Mouse (Mus musculus): Measurements from ENCODE around the gene Tcp11l1. TPM values are rescaled to one million over a fixed set of nuclear protein-coding genes. Genes with fewer than 3 reads are reported as not detected.
A peak's percentile ranks its signal among the peaks of the same experiment; 100 is the strongest.

The Tcp11l1 gene
- polyA plus RNA-seq, 1 experiment from 2014 or later = 37.8 TPM

GRCm38 (mm10) chr2:104717231-104717735, 5.3 kb upstream of the Tcp11l1 start:
- no peak overlapping the region for H3K9ac ChIP-seq (ENCODE audit: low read depth, low read length)
- H3K4me2 ChIP-seq (ENCODE audit: low read length) = no peak overlapping the region
- WGBS = 77% methylated on average over 2 of the region's 2 CpGs
- no peak for TF ChIP-seq CTCF (IDR thresholded peaks at IDR 0.05; ENCODE audit: low read depth)
- ATAC-seq (replicated peaks; ENCODE audit: low FRiP score, low read depth) (no peak), DNase-seq (ENCODE audit: low spot score) (no peak)
- H3K36me3 ChIP-seq (ENCODE audit: insufficient read depth, low read length) = no peaks in the 10 kb centered on the region
- no peak overlapping the region for H3K4me3 ChIP-seq (replicated peaks; ENCODE audit: low read depth, low read length)
- H3K4me1 ChIP-seq (replicated peaks; ENCODE audit: insufficient read depth, low read length) = no peaks in the 10 kb centered on the region
- H3K27ac ChIP-seq = no peak overlapping the region
- no peaks in the 10 kb centered on the region for H3K9me3 ChIP-seq (replicated peaks; ENCODE audit: low read length)
- H3K27me3 ChIP-seq (ENCODE audit: insufficient read depth, low read length) = no peaks in the 10 kb centered on the region

DNA sequence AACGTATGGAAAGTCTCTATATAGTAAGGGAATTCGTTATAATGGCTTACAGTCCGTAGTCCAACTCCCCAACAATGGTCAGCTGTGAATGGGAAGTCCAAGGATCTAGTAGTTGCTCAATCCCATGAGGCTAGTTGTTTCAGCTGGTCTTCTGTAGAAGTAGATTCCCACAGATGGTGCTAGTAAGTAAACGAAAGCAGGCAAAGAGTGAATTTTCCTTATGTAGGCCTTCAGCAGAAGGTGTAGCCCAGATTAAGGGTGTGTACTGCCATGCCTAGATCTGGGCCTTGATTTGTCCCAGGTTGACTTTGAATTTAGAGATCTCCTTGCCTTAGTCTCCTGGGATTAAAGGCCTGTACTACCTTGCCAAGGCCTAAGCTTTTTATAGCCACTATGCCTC, 4.3 kb upstream of the Tcp11l1 start, which contains the start of gene Pin1rt1:
Pin1rt1 (minus strand) TSS at position 101 of the 400 bp plus-strand sequence.
- Histone ChIP-seq H3K4me1 (replicated peaks; ENCODE audit: insufficient read depth, low read length) (no peaks in the 10 kb centered on the region), H3K27me3 (ENCODE audit: insufficient read depth, low read length) (no peaks in the 10 kb centered on the region), H3K36me3 (ENCODE audit: insufficient read depth, low read length) (no peaks in the 10 kb centered on the region), H3K9ac (ENCODE audit: low read depth, low read length) (no peak within 1 kb of the TSS), H3K9me3 (replicated peaks; ENCODE audit: low read length) (no peaks in the 10 kb centered on the region), H3K4me3 (replicated peaks; ENCODE audit: low read depth, low read length) (no peak within 1 kb of the TSS), H3K27ac (no peak within 1 kb of the TSS), H3K4me2 (ENCODE audit: low read length) (no peak within 1 kb of the TSS)
- DNase-seq (ENCODE audit: low spot score) (no peak), ATAC-seq (replicated peaks; ENCODE audit: low FRiP score, low read depth) (no peak)
- 98% methylated on average over 4 of the region's 4 CpGs for WGBS
- no peak for TF ChIP-seq CTCF (IDR thresholded peaks at IDR 0.05; ENCODE audit: low read depth)

GRCm38 (mm10) chr2:104714254-104714691, 2.3 kb upstream of the Tcp11l1 start:
- no peaks in the 10 kb centered on the region for H3K27me3 ChIP-seq (ENCODE audit: insufficient read depth, low read length)
- no peak overlapping the region for H3K4me2 ChIP-seq (ENCODE audit: low read length)
- no peaks in the 10 kb centered on the region for H3K36me3 ChIP-seq (ENCODE audit: insufficient read depth, low read length)
- WGBS = 34% methylated on average over 15 of the region's 15 CpGs
- no peak for ATAC-seq (replicated peaks; ENCODE audit: low FRiP score, low read depth)
- no peak overlapping the region for H3K27ac ChIP-seq
- no peaks in the 10 kb centered on the region for H3K4me1 ChIP-seq (replicated peaks; ENCODE audit: insufficient read depth, low read length)
- no peaks in the 10 kb centered on the region for H3K9me3 ChIP-seq (replicated peaks; ENCODE audit: low read length)
- TF ChIP-seq CTCF (IDR thresholded peaks at IDR 0.05; ENCODE audit: low read depth) = no peak
- no peak overlapping the region for H3K4me3 ChIP-seq (replicated peaks; ENCODE audit: low read depth, low read length)
- no peak for DNase-seq (ENCODE audit: low spot score)
- H3K9ac ChIP-seq (ENCODE audit: low read depth, low read length) = no peak overlapping the region

- DNase-seq (ENCODE audit: low spot score) (peak; percentile 69), ATAC-seq (replicated peaks; ENCODE audit: low FRiP score, low read depth) (no peak; the same call in 1 of the 2 replicates)
- H3K4me1 ChIP-seq (replicated peaks; ENCODE audit: insufficient read depth, low read length) = no peaks in the 10 kb centered on the region
- no peaks in the 10 kb centered on the region for H3K9me3 ChIP-seq (replicated peaks; ENCODE audit: low read length)
- H3K4me2 ChIP-seq (ENCODE audit: low read length) = peak overlapping the region; percentile 80
- H3K4me3 ChIP-seq (replicated peaks; ENCODE audit: low read depth, low read length) = peak overlapping the region; percentile 88
- peak overlapping the region; percentile 87 for H3K27ac ChIP-seq
- H3K36me3 ChIP-seq (ENCODE audit: insufficient read depth, low read length) = peaks cover 2% of the 10 kb centered on the region; the same call in 1 of the 2 replicates
- under 1% methylated on average over 7 of the region's 7 CpGs for WGBS
- H3K27me3 ChIP-seq (ENCODE audit: insufficient read depth, low read length) = no peaks in the 10 kb centered on the region
- peak overlapping the region; percentile 81 for H3K9ac ChIP-seq (ENCODE audit: low read depth, low read length)
- TF ChIP-seq CTCF (IDR thresholded peaks at IDR 0.05; ENCODE audit: low read depth) = no peak
Measured at GRCm38 (mm10) chr2:104712486-104712809, 479 bp upstream of the Tcp11l1 start.

GRCm38 (mm10) chr2:104710670-104711370, 1.1 kb downstream of the Tcp11l1 start:
- Histone ChIP-seq H3K4me2 (ENCODE audit: low read length) (peak overlapping the region; percentile 80), H3K4me1 (replicated peaks; ENCODE audit: insufficient read depth, low read length) (no peaks in the 10 kb centered on the region), H3K27me3 (ENCODE audit: insufficient read depth, low read length) (no peaks in the 10 kb centered on the region), H3K9me3 (replicated peaks; ENCODE audit: low read length) (no peaks in the 10 kb centered on the region), H3K4me3 (replicated peaks; ENCODE audit: low read depth, low read length) (peak overlapping the region; percentile 88), H3K36me3 (ENCODE audit: insufficient read depth, low read length) (peaks cover 2% of the 10 kb centered on the region; the same call in 1 of the 2 replicates), H3K27ac (peak overlapping the region; percentile 48; the same call in 1 of the 2 replicates), H3K9ac (ENCODE audit: low read depth, low read length) (no peak overlapping the region)
- DNase-seq (ENCODE audit: low spot score) (peak; percentile 50), ATAC-seq (replicated peaks; ENCODE audit: low FRiP score, low read depth) (no peak)
- no peak for TF ChIP-seq CTCF (IDR thresholded peaks at IDR 0.05; ENCODE audit: low read depth)
- 23% methylated on average over 6 of the region's 6 CpGs for WGBS

- Histone ChIP-seq H3K9ac (ENCODE audit: low read depth, low read length) (no peak overlapping the region), H3K27me3 (ENCODE audit: insufficient read depth, low read length) (no peaks in the 10 kb centered on the region), H3K27ac (no peak overlapping the region), H3K4me1 (replicated peaks; ENCODE audit: insufficient read depth, low read length) (no peaks in the 10 kb centered on the region), H3K4me2 (ENCODE audit: low read length) (no peak overlapping the region), H3K9me3 (replicated peaks; ENCODE audit: low read length) (no peaks in the 10 kb centered on the region), H3K36me3 (ENCODE audit: insufficient read depth, low read length) (peaks cover 2% of the 10 kb centered on the region; the same call in 1 of the 2 replicates), H3K4me3 (replicated peaks; ENCODE audit: low read depth, low read length) (no peak overlapping the region)
- ATAC-seq (replicated peaks; ENCODE audit: low FRiP score, low read depth) (no peak), DNase-seq (ENCODE audit: low spot score) (no peak)
- no peak for TF ChIP-seq CTCF (IDR thresholded peaks at IDR 0.05; ENCODE audit: low read depth)
- WGBS = 58% methylated on average over 6 of the region's 6 CpGs
Measured at GRCm38 (mm10) chr2:104709786-104710337, 2.1 kb downstream of the Tcp11l1 start.
